Mouse (Mus musculus) CH12.LX (cell line): ENCODE measurements at regions not wholly inside any gene's neighbourhood (a gene's known extent, or its start where the extent isn't known, plus 50 kb on each side); places are given as distances from the start of the nearest gene placed in this dataset.

ENCODE experiments used
- CTCF ChIP-seq, 2 experiments: IDR thresholded peaks in 1 of 2; conservative IDR thresholded peaks in 1 of 2; 2 replicates each; pipeline ENCODE4 v1.5.1; 2011 to 2012; ENCODE audit warnings: low read depth in 2 of 2, low read length in 2 of 2, improper control_type of control experiment in 1 of 2, inconsistent platforms in 1 of 2, mild to moderate bottlenecking in 1 of 2, moderate library complexity in 1 of 2
- ELF1 ChIP-seq: IDR thresholded peaks from 2 replicates; pipeline ENCODE4 v1.6.1; 2014; ENCODE audit warnings: low read depth, mild to moderate bottlenecking, inconsistent platforms, low read length, improper control_type of control experiment
- IRF4 ChIP-seq: IDR thresholded peaks from 2 replicates; pipeline ENCODE4 v1.6.1; 2014; ENCODE audit warnings: low read depth, mild to moderate bottlenecking, inconsistent platforms, low read length, improper control_type of control experiment

GRCm38 (mm10) chr1:90524641-90525220, 78.0 kb upstream of the Cops8 start:
- TF ChIP-seq CTCF (conservative IDR thresholded peaks at IDR 0.05 in 1 of 2, IDR thresholded peaks at IDR 0.05 in 1 of 2; ENCODE audit: low read depth in 2 of 2, low read length in 2 of 2) (no peak), ELF1 (no peak), IRF4 (no peak)
